21 mouse cellular contexts compared by ENCODE assay signal in genomic region chr5:18448330-18448670, GRCm38 (mm10).
DNase-seq lines count a peak whose midpoint lies in the region; ATAC-seq and TF ChIP-seq lines count a peak whose summit lies in the region.
"Had no signal": no experiment of that assay in that cellular context is flagged by ENCODE, and none has a peak within 500 bp of the region (broad histone marks: within the 10 kb centered on the region; RNA-seq: fewer than 3 reads in every experiment).

No protein-coding gene starts in this region.

- peak; percentile 41; the same call in 1 of the 2 replicates for ATAC-seq in embryonic facial prominence, embryonic 12.5 days (ENCODE audit: insufficient number of reproducible peaks, insufficient read depth, low FRiP score, low TSS enrichment)
- ATAC-seq in heart, embryonic 14.5 days (ENCODE audit: insufficient number of reproducible peaks, insufficient read depth, low FRiP score, low read depth), result 0 out of 2 replicates have a peak, but pooled peaks have one; percentile 17
- ATAC-seq in midbrain, embryonic 12.5 days (ENCODE audit: low FRiP score, low read depth), result 0 out of 2 replicates have a peak, but pooled peaks have one; percentile 19
- ATAC-seq in midbrain, embryonic 13.5 days, result no peak
- no peak for ATAC-seq in stomach, postnatal 0 days (ENCODE audit: low FRiP score, low TSS enrichment)
- ATAC-seq: CD4-positive, CD25-positive, alpha-beta regulatory T cell, adult 4 months; forebrain, embryonic 14.5 days had no signal

- H3K27me3 ChIP-seq in embryonic facial prominence, embryonic 12.5 days, result no peaks in the 10 kb centered on the region
- H3K27me3 ChIP-seq in embryonic facial prominence, embryonic 10.5 days (replicated peaks; ENCODE audit: low read depth, poor library complexity, severe bottlenecking), result no peaks in the 10 kb centered on the region
- H3K27me3 ChIP-seq in heart, embryonic 14.5 days (ENCODE audit: control insufficient read depth, insufficient read depth, low read length), result no peaks in the 10 kb centered on the region
- no peaks in the 10 kb centered on the region for H3K27me3 ChIP-seq in midbrain, embryonic 12.5 days
- H3K27me3 ChIP-seq in midbrain, embryonic 13.5 days, result no peaks in the 10 kb centered on the region
- no peaks in the 10 kb centered on the region for H3K27me3 ChIP-seq in stomach, postnatal 0 days (ENCODE audit: control insufficient read depth, insufficient read depth, low read length)
- H3K27me3 ChIP-seq: heart, embryonic 12.5 days; intestine, embryonic 15.5 days had no signal

- no peak overlapping the region for H3K4me2 ChIP-seq in embryonic facial prominence, embryonic 12.5 days (replicated peaks)
- no peak overlapping the region for H3K4me2 ChIP-seq in heart, embryonic 14.5 days (ENCODE audit: low read length)
- H3K4me2 ChIP-seq in midbrain, embryonic 12.5 days (replicated peaks), result no peak overlapping the region
- no peak overlapping the region for H3K4me2 ChIP-seq in midbrain, embryonic 13.5 days (replicated peaks)
- no peak overlapping the region for H3K4me2 ChIP-seq in stomach, postnatal 0 days (replicated peaks; ENCODE audit: low read depth)
- H3K4me2 ChIP-seq: heart, embryonic 12.5 days; intestine, embryonic 15.5 days had no signal

- TF ChIP-seq CTCF in stomach, postnatal 0 days (IDR thresholded peaks at IDR 0.05; ENCODE audit: low read depth), result no peak

- no peaks in the 10 kb centered on the region for H3K36me3 ChIP-seq in embryonic facial prominence, embryonic 12.5 days
- H3K36me3 ChIP-seq in embryonic facial prominence, embryonic 10.5 days (replicated peaks), result no peaks in the 10 kb centered on the region
- H3K36me3 ChIP-seq in heart, embryonic 14.5 days (ENCODE audit: control insufficient read depth, insufficient read depth, low read length), result no peaks in the 10 kb centered on the region
- H3K36me3 ChIP-seq in midbrain, embryonic 12.5 days, result no peaks in the 10 kb centered on the region
- no peaks in the 10 kb centered on the region for H3K36me3 ChIP-seq in midbrain, embryonic 13.5 days
- H3K36me3 ChIP-seq in stomach, postnatal 0 days (ENCODE audit: control insufficient read depth, insufficient read depth, low read length), result no peaks in the 10 kb centered on the region
- H3K36me3 ChIP-seq: G1E; heart, embryonic 12.5 days; intestine, embryonic 15.5 days had no signal

- no peak overlapping the region for H3K4me3 ChIP-seq in embryonic facial prominence, embryonic 12.5 days
- H3K4me3 ChIP-seq in embryonic facial prominence, embryonic 10.5 days, result no peak overlapping the region
- no peak overlapping the region for H3K4me3 ChIP-seq in heart, embryonic 14.5 days (ENCODE audit: control insufficient read depth in 1 of 2, insufficient read depth in 1 of 2, low read depth in 1 of 2, low read length in 2 of 2)
- H3K4me3 ChIP-seq in midbrain, embryonic 12.5 days, result no peak overlapping the region
- H3K4me3 ChIP-seq in midbrain, embryonic 13.5 days (replicated peaks), result no peak overlapping the region
- no peak overlapping the region for H3K4me3 ChIP-seq in stomach, postnatal 0 days (ENCODE audit: low read depth, low read length)
- H3K4me3 ChIP-seq: heart, adult 2 months; heart, embryonic 12.5 days; intestine, embryonic 15.5 days had no signal

- no peak for TF ChIP-seq EP300 in stomach, postnatal 0 days (optimal IDR thresholded peaks at IDR 0.05)

- no peaks in the 10 kb centered on the region for H3K4me1 ChIP-seq in embryonic facial prominence, embryonic 12.5 days
- H3K4me1 ChIP-seq in embryonic facial prominence, embryonic 10.5 days, result no peaks in the 10 kb centered on the region
- no peaks in the 10 kb centered on the region for H3K4me1 ChIP-seq in heart, embryonic 14.5 days (ENCODE audit: control insufficient read depth in 2 of 2, insufficient read depth in 2 of 2, low read length in 2 of 2)
- no peaks in the 10 kb centered on the region for H3K4me1 ChIP-seq in midbrain, embryonic 12.5 days
- H3K4me1 ChIP-seq in midbrain, embryonic 13.5 days (replicated peaks), result no peaks in the 10 kb centered on the region
- H3K4me1 ChIP-seq in stomach, postnatal 0 days (replicated peaks; ENCODE audit: control insufficient read depth, insufficient read depth), result no peaks in the 10 kb centered on the region
- H3K4me1 ChIP-seq: heart, embryonic 12.5 days; intestine, embryonic 15.5 days had no signal

- WGBS in embryonic facial prominence, embryonic 12.5 days, result 73% methylated on average over 5 of the region's 5 CpGs
- WGBS in embryonic facial prominence, embryonic 10.5 days, result 91% methylated on average over 5 of the region's 5 CpGs
- 78% methylated on average over 5 of the region's 5 CpGs for WGBS in heart, embryonic 14.5 days
- 90% methylated on average over 5 of the region's 5 CpGs for WGBS in midbrain, embryonic 12.5 days
- WGBS in midbrain, embryonic 13.5 days, result 93% methylated on average over 5 of the region's 5 CpGs
- 91% methylated on average over 5 of the region's 5 CpGs for WGBS in stomach, postnatal 0 days

- no peak for DNase-seq in embryonic facial prominence, embryonic 10.5 days (ENCODE audit: low spot score)
- DNase-seq in heart, adult 8-10 months (ENCODE audit: low spot score), result no peak
- no peak for DNase-seq in stomach, postnatal 0 days (ENCODE audit: low spot score)
- DNase-seq: adrenal gland, adult 8-10 months; adrenal gland, postnatal 36 days; B cell, adult 2 months; cerebellum, adult 2 months; cerebellum, postnatal 10 days; gastrocnemius, postnatal 36 days; heart, adult 2 months; heart, postnatal 4 days; kidney, adult 18-20 months had no signal

- no peaks in the 10 kb centered on the region for H3K9me3 ChIP-seq in embryonic facial prominence, embryonic 12.5 days
- no peaks in the 10 kb centered on the region for H3K9me3 ChIP-seq in embryonic facial prominence, embryonic 10.5 days
- H3K9me3 ChIP-seq in heart, embryonic 14.5 days (ENCODE audit: control insufficient read depth, low read length), result no peaks in the 10 kb centered on the region
- H3K9me3 ChIP-seq in midbrain, embryonic 12.5 days, result no peaks in the 10 kb centered on the region
- no peaks in the 10 kb centered on the region for H3K9me3 ChIP-seq in midbrain, embryonic 13.5 days
- no peaks in the 10 kb centered on the region for H3K9me3 ChIP-seq in stomach, postnatal 0 days (ENCODE audit: control insufficient read depth, low read length)
- H3K9me3 ChIP-seq: G1E; intestine, embryonic 15.5 days had no signal

- H3K27ac ChIP-seq in embryonic facial prominence, embryonic 12.5 days, result no peak overlapping the region
- H3K27ac ChIP-seq in embryonic facial prominence, embryonic 10.5 days (replicated peaks), result no peak overlapping the region
- no peak overlapping the region for H3K27ac ChIP-seq in heart, embryonic 14.5 days (replicated peaks in 1 of 2; ENCODE audit: control insufficient read depth in 1 of 2, insufficient read depth in 1 of 2, low read depth in 2 of 2, low read length in 2 of 2)
- H3K27ac ChIP-seq in midbrain, embryonic 12.5 days (replicated peaks), result no peak overlapping the region
- no peak overlapping the region for H3K27ac ChIP-seq in midbrain, embryonic 13.5 days
- H3K27ac ChIP-seq in stomach, postnatal 0 days (replicated peaks), result no peak overlapping the region
- H3K27ac ChIP-seq: heart, adult 2 months; intestine, embryonic 15.5 days had no signal

- H3K9ac ChIP-seq in embryonic facial prominence, embryonic 12.5 days, result no peak overlapping the region
- H3K9ac ChIP-seq in heart, embryonic 14.5 days (ENCODE audit: low read length), result no peak overlapping the region
- H3K9ac ChIP-seq in midbrain, embryonic 12.5 days (replicated peaks), result no peak overlapping the region
- no peak overlapping the region for H3K9ac ChIP-seq in midbrain, embryonic 13.5 days (replicated peaks)
- H3K9ac ChIP-seq in stomach, postnatal 0 days (ENCODE audit: low read length), result no peak overlapping the region
- H3K9ac ChIP-seq: heart, embryonic 12.5 days; intestine, embryonic 15.5 days had no signal

Comparison
In these comparisons a context has a peak if more than half of its experiments do, and no peak if none do; other contexts are left out.
1. ATAC-seq: peak in embryonic facial prominence, embryonic 12.5 days (single experiment), heart, embryonic 14.5 days (single experiment) and midbrain, embryonic 12.5 days (single experiment); none in midbrain, embryonic 13.5 days (single experiment) and stomach, postnatal 0 days (single experiment).